Mouse (Mus musculus) cortical plate, adult 2 months (tissue): ENCODE results near the gene Lck. TPM values are rescaled to one million over a fixed set of nuclear protein-coding genes. Genes with fewer than 3 reads are reported as not detected.
"Not testable (repeated sequence)": the region's sequence is repeated elsewhere in the genome, so short reads cannot be mapped to it uniquely, and the experiment has no call there.

ENCODE experiments used
- H3K27ac ChIP-seq: fragments of 200-500 bp; 2 replicates; pipeline ENCODE4 v1.5.1; 2012; ENCODE audit warnings: low read length, control low read depth, inconsistent platforms; ENCODE audit not compliant: insufficient read depth
- H3K4me1 ChIP-seq: fragments of 200-500 bp; 2 replicates; pipeline ENCODE4 v1.6.1; 2011; ENCODE audit warnings: low read length; ENCODE audit not compliant: control insufficient read depth, insufficient read depth
- H3K4me3 ChIP-seq: fragments of 200-500 bp; 2 replicates; pipeline ENCODE4 v1.5.1; 2011; ENCODE audit warnings: mild to moderate bottlenecking, low read length, control low read depth; ENCODE audit not compliant: insufficient read depth
- CTCF ChIP-seq: fragments of 200-500 bp; IDR thresholded peaks from 2 replicates; pipeline ENCODE4 v1.5.1; 2011; ENCODE audit warnings: mild to moderate bottlenecking, control low read depth, low read length; ENCODE audit not compliant: insufficient read depth; ENCODE audit errors: extremely low read depth
- POLR2A ChIP-seq: fragments of 200-500 bp; IDR thresholded peaks from 2 replicates; pipeline ENCODE4 v1.6.1; 2011; ENCODE audit warnings: mild to moderate bottlenecking, low read length, control low read depth; ENCODE audit not compliant: insufficient read depth; ENCODE audit errors: extremely low read depth
- polyA plus RNA-seq: library from polyadenylated mRNA; depleted of rRNA; stranded (reverse); fragments of >200 nt; gene quantifications from 2 replicates; pipeline ENCODE4 v1.2.3, GENCODE M21; 2012

Gene Lck
- polyA plus RNA-seq, 1 experiment, result 2.3 TPM

- TF ChIP-seq POLR2A, result no peak
- 0 out of 2 replicates have a peak, but pooled peaks cover 2% of the 10 kb centered on the region for H3K4me1 ChIP-seq
- H3K4me3 ChIP-seq, result peak within 1 kb of the TSS; percentile 79
- H3K27ac ChIP-seq, result no peak within 1 kb of the TSS
These were observed 30.8 kb downstream of the Lck start, which contains the start of gene Hdac1 for GRCm38 (mm10) chr4:129542592-129543141. Gene Hdac1, minus strand, starts transcription at chr4:129542713.

- TF ChIP-seq CTCF, result peak; percentile 11; the same call in 1 of the 2 replicates
- TF ChIP-seq POLR2A, result no peak
- 0 out of 2 replicates have a peak, but pooled peaks cover 2% of the 10 kb centered on the region for H3K4me1 ChIP-seq
- H3K27ac ChIP-seq, result no peak overlapping the region
- peak overlapping the region; percentile 79 for H3K4me3 ChIP-seq
These were observed 31.4 kb downstream of the Lck start for GRCm38 (mm10) chr4:129541868-129542591.

- H3K4me1 ChIP-seq, result 0 out of 2 replicates have a peak, but pooled peaks cover 2% of the 10 kb centered on the region
- TF ChIP-seq CTCF (no peak), POLR2A (no peak)
These were observed 33.4 kb downstream of the Lck start for GRCm38 (mm10) chr4:129540012-129540411.

GRCm38 (mm10) chr4:129528901-129529300, 44.5 kb downstream of the Lck start:
- H3K4me3 ChIP-seq, H3K4me1 ChIP-seq, H3K27ac ChIP-seq: not testable (repeated sequence)

More at GRCm38 (mm10) chr4:129540012-129540411, 33.4 kb downstream of the Lck start:
- Histone ChIP-seq H3K4me3 (no peak overlapping the region), H3K27ac (no peak overlapping the region)

GRCm38 (mm10) chr4:129525889-129526288, 47.6 kb downstream of the Lck start:
- Histone ChIP-seq H3K27ac (no peak overlapping the region), H3K4me1 (no peaks in the 10 kb centered on the region), H3K4me3 (no peak overlapping the region)
- TF ChIP-seq POLR2A (no peak), CTCF (no peak)

GRCm38 (mm10) chr4:129525338-129525737, 48.1 kb downstream of the Lck start:
- TF ChIP-seq CTCF (no peak), POLR2A (no peak)

GRCm38 (mm10) chr4:129518519-129518918, 54.9 kb downstream of the Lck start:
- TF ChIP-seq CTCF (no peak), POLR2A (no peak)
- Histone ChIP-seq H3K27ac (no peak overlapping the region), H3K4me1 (no peaks in the 10 kb centered on the region), H3K4me3 (no peak overlapping the region)

More at GRCm38 (mm10) chr4:129525338-129525737, 48.1 kb downstream of the Lck start:
- no peaks in the 10 kb centered on the region for H3K4me1 ChIP-seq
- no peak overlapping the region for H3K27ac ChIP-seq
- no peak overlapping the region for H3K4me3 ChIP-seq

- no peak for TF ChIP-seq CTCF
- no peak for TF ChIP-seq POLR2A
- H3K27ac ChIP-seq, result no peak overlapping the region
- H3K4me1 ChIP-seq, result no peaks in the 10 kb centered on the region
- no peak overlapping the region for H3K4me3 ChIP-seq
These were observed 56.5 kb downstream of the Lck start for GRCm38 (mm10) chr4:129516925-129517324.

GRCm38 (mm10) chr4:129514300-129514898, 59.0 kb downstream of the Lck start:
- Histone ChIP-seq H3K27ac (no peak overlapping the region), H3K4me3 (peak overlapping the region; percentile 56), H3K4me1 (no peaks in the 10 kb centered on the region)
- no peak for TF ChIP-seq POLR2A
- 0 out of 2 replicates have a peak, but pooled peaks have one; percentile 34 for TF ChIP-seq CTCF

GRCm38 (mm10) chr4:129513891-129514290, 59.5 kb downstream of the Lck start:
- Histone ChIP-seq H3K27ac (no peak overlapping the region), H3K4me1 (no peaks in the 10 kb centered on the region), H3K4me3 (peak overlapping the region; percentile 56)
- no peak for TF ChIP-seq POLR2A
- no peak for TF ChIP-seq CTCF
